Mouse (Mus musculus) erythroid progenitor cell, adult 5-6 weeks (primary cell): ENCODE measurements around the gene Rbm14. TPM values are rescaled to one million over a fixed set of nuclear protein-coding genes. Genes with fewer than 3 reads are reported as not detected.

Experiments used
- ATAC-seq: replicated peaks from 2 replicates; pipeline ENCODE4 v1.8.0; 2016; ENCODE audit warnings: moderate number of reproducible peaks, mild to moderate bottlenecking, moderate TSS enrichment, inconsistent platforms; ENCODE audit not compliant: poor library complexity, low FRiP score, severe bottlenecking
- total RNA-seq, 2 experiments: library from RNA; stranded (forward) in 1 of 2; stranded (reverse) in 1 of 2; fragments of 150-400 nt in 1 of 2; fragments of 186-747, 209-891 nt in 1 of 2; gene quantifications; 2 replicates each; pipeline versions ENCODE4 v1.2.3 to v1.2.4; 2015 to 2017; ENCODE audit warnings: low replicate concordance in 2 of 2

The Rbm14 gene
- total RNA-seq, 2 experiments from 2014 or later: 27.9 to 28.1 TPM

- peak; percentile 91 for ATAC-seq
These were observed 55.1 kb downstream of the Rbm14 start, which contains the start of gene Rbm4b for GRCm38 (mm10) chr19:4756193-4756911. TSS of gene Rbm4b (plus strand) at chr19:4756497.

- ATAC-seq: peak; percentile 89
These were observed 55.8 kb downstream of the Rbm14 start for GRCm38 (mm10) chr19:4755565-4756192.

Other genes starting within 250 kb of the Rbm14 start
- not detected in 2 replicates for gene Lrfn4, start 196.0 kb downstream of the Rbm14 start, total RNA-seq (2015; ENCODE audit: low replicate concordance)
- gene Lrfn4, start 196.0 kb downstream of the Rbm14 start, total RNA-seq (2017; ENCODE audit: low replicate concordance): not detected in 2 replicates
- 21.6 and 26.4 TPM in 2 replicates for gene Rce1, start 186.0 kb downstream of the Rbm14 start, total RNA-seq (2015; ENCODE audit: low replicate concordance)
- gene Rce1, start 186.0 kb downstream of the Rbm14 start, total RNA-seq (2017; ENCODE audit: low replicate concordance): 6.6 and 13.5 TPM in 2 replicates
- not detected in 2 replicates for gene Gm960, start 113.0 kb downstream of the Rbm14 start, total RNA-seq (2015; ENCODE audit: low replicate concordance)
- gene Gm960, start 113.0 kb downstream of the Rbm14 start, total RNA-seq (2017; ENCODE audit: low replicate concordance): not detected in 2 replicates
- not detected in 2 replicates for gene Sptbn2, start 100.5 kb downstream of the Rbm14 start, total RNA-seq (2015; ENCODE audit: low replicate concordance)
- not detected in 2 replicates for gene Sptbn2, start 100.5 kb downstream of the Rbm14 start, total RNA-seq (2017; ENCODE audit: low replicate concordance)
- 4.3 and 5.0 TPM in 2 replicates for gene Rbm4b, start 55.1 kb downstream of the Rbm14 start, total RNA-seq (2015; ENCODE audit: low replicate concordance)
- 12.6 and 13.6 TPM in 2 replicates for gene Rbm4b, start 55.1 kb downstream of the Rbm14 start, total RNA-seq (2017; ENCODE audit: low replicate concordance)
- 41.5 and 67.4 TPM in 2 replicates for gene Rbm4, start 17.7 kb downstream of the Rbm14 start, total RNA-seq (2015; ENCODE audit: low replicate concordance)
- 106 and 172 TPM in 2 replicates for gene Rbm4, start 17.7 kb downstream of the Rbm14 start, total RNA-seq (2017; ENCODE audit: low replicate concordance)
- 13.7 and 83.8 TPM in 2 replicates for gene Gm21992, start within 50 bp of the Rbm14 start, total RNA-seq (2015; ENCODE audit: low replicate concordance)
- gene Gm21992, start within 50 bp of the Rbm14 start, total RNA-seq (2017; ENCODE audit: low replicate concordance): 29.0 and 62.2 TPM in 2 replicates
- gene Ccs, start 27.7 kb upstream of the Rbm14 start, total RNA-seq (2015; ENCODE audit: low replicate concordance): 30.2 and 74.6 TPM in 2 replicates
- gene Ccs, start 27.7 kb upstream of the Rbm14 start, total RNA-seq (2017; ENCODE audit: low replicate concordance): 63.1 and 81.9 TPM in 2 replicates
- gene Ccdc87, start 27.7 kb upstream of the Rbm14 start, total RNA-seq (2015; ENCODE audit: low replicate concordance): not detected in 2 replicates
- gene Ccdc87, start 27.7 kb upstream of the Rbm14 start, total RNA-seq (2017; ENCODE audit: low replicate concordance): not detected in 2 replicates
- 22.0 and 71.3 TPM in 2 replicates for gene Ctsf, start 43.5 kb upstream of the Rbm14 start, total RNA-seq (2015; ENCODE audit: low replicate concordance)
- gene Ctsf, start 43.5 kb upstream of the Rbm14 start, total RNA-seq (2017; ENCODE audit: low replicate concordance): 41.3 and 45.0 TPM in 2 replicates
- not detected in 2 replicates for gene Actn3, start 66.3 kb upstream of the Rbm14 start, total RNA-seq (2015; ENCODE audit: low replicate concordance)
- gene Actn3, start 66.3 kb upstream of the Rbm14 start, total RNA-seq (2017; ENCODE audit: low replicate concordance): 0.26 and 0.53 TPM in 2 replicates
- gene Zdhhc24, start 67.0 kb upstream of the Rbm14 start, total RNA-seq (2015; ENCODE audit: low replicate concordance): 19.8 and 34.0 TPM in 2 replicates
- 18.0 and 24.9 TPM in 2 replicates for gene Zdhhc24, start 67.0 kb upstream of the Rbm14 start, total RNA-seq (2017; ENCODE audit: low replicate concordance)
- 0.42 and 4.0 TPM in 2 replicates for gene Bbs1, start 95.0 kb upstream of the Rbm14 start, total RNA-seq (2015; ENCODE audit: low replicate concordance)
- gene Bbs1, start 95.0 kb upstream of the Rbm14 start, total RNA-seq (2017; ENCODE audit: low replicate concordance): 4.5 and 7.7 TPM in 2 replicates
- gene Dpp3, start 116.7 kb upstream of the Rbm14 start, total RNA-seq (2015; ENCODE audit: low replicate concordance): 9.0 and 13.0 TPM in 2 replicates
- gene Dpp3, start 116.7 kb upstream of the Rbm14 start, total RNA-seq (2017; ENCODE audit: low replicate concordance): 9.1 and 15.7 TPM in 2 replicates
- not detected in 2 replicates for gene Peli3, start 131.5 kb upstream of the Rbm14 start, total RNA-seq (2015; ENCODE audit: low replicate concordance)
- not detected in 2 replicates for gene Peli3, start 131.5 kb upstream of the Rbm14 start, total RNA-seq (2017; ENCODE audit: low replicate concordance)
- 4.7 and 8.0 TPM in 2 replicates for gene Mrpl11, start 150.5 kb upstream of the Rbm14 start, total RNA-seq (2015; ENCODE audit: low replicate concordance)
- 10.5 and 14.1 TPM in 2 replicates for gene Mrpl11, start 150.5 kb upstream of the Rbm14 start, total RNA-seq (2017; ENCODE audit: low replicate concordance)
- gene Npas4, start 178.7 kb upstream of the Rbm14 start, total RNA-seq (2015; ENCODE audit: low replicate concordance): not detected in 2 replicates
- gene Npas4, start 178.7 kb upstream of the Rbm14 start, total RNA-seq (2017; ENCODE audit: low replicate concordance): not detected in 2 replicates
- not detected in 2 replicates for gene Slc29a2, start 212.2 kb upstream of the Rbm14 start, total RNA-seq (2015; ENCODE audit: low replicate concordance)
- gene Slc29a2, start 212.2 kb upstream of the Rbm14 start, total RNA-seq (2017; ENCODE audit: low replicate concordance): not detected in 2 replicates
- gene B4gat1, start 227.2 kb upstream of the Rbm14 start, total RNA-seq (2015; ENCODE audit: low replicate concordance): not detected in 2 replicates
- gene B4gat1, start 227.2 kb upstream of the Rbm14 start, total RNA-seq (2017; ENCODE audit: low replicate concordance): 0.68 TPM in 1 of 2 replicates, not detected in the other
- gene AC124502.3, start 227.3 kb upstream of the Rbm14 start, total RNA-seq (2015; ENCODE audit: low replicate concordance): 1.3 and 4.0 TPM in 2 replicates
- 2.1 TPM in 1 of 2 replicates, not detected in the other for gene AC124502.3, start 227.3 kb upstream of the Rbm14 start, total RNA-seq (2017; ENCODE audit: low replicate concordance)
- gene Brms1, start 229.7 kb upstream of the Rbm14 start, total RNA-seq (2015; ENCODE audit: low replicate concordance): 4.6 and 13.0 TPM in 2 replicates
- 4.5 and 10.9 TPM in 2 replicates for gene Brms1, start 229.7 kb upstream of the Rbm14 start, total RNA-seq (2017; ENCODE audit: low replicate concordance)
- gene Rin1, start 238.8 kb upstream of the Rbm14 start, total RNA-seq (2015; ENCODE audit: low replicate concordance): 0.42 TPM in 1 of 2 replicates, not detected in the other
- gene Rin1, start 238.8 kb upstream of the Rbm14 start, total RNA-seq (2017; ENCODE audit: low replicate concordance): not detected in 2 replicates